Mouse (Mus musculus): ENCODE measurements around the gene Foxn3.

DNA sequence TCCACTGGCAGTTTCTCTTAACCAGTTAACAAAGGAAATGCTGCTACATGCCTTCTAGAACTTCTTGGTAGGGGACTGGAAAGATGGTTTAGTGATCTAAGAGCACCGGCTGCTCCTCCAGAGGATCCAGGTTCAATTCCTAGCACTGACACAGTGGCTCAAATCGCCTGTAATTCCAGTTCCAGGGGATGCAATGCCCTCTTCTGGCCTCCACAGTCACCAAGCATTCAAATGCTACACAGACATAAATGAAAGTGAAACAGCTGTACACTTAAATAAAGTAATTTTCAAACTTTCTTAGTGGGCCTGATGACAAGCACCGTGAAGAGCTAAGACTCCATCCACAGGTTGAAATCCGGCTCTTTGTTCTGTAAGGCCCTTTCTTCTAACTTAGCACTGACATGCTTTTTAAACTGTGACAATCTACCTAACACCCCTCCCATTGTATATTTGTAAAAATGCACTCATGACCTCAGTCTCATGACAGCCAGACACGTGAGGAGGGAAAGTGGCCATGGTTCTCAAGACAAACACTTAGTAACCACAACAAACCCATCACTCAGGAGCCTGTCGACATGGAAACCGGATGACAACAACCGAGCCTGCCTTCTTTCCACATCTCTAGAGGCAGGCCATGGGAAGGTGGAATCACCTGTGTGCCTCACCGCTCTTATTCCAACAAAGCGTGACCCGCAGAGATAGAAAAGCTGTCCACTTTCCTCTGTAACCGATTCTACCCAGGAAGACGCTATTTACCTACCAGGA, 222.8 kb downstream of the Foxn3 start:
- TF ChIP-seq POLR2A (IDR thresholded peaks at IDR 0.05; ENCODE audit: low read depth, low read length) = no peak
- TF ChIP-seq CTCF (IDR thresholded peaks at IDR 0.05; ENCODE audit: extremely low read depth, insufficient read depth, insufficient read length, insufficient replicate concordance) = no peak

Data from spleen, adult 2 months (tissue).